Mouse (Mus musculus): ENCODE results near the gene Olfr1084.
"Not testable (repeated sequence)": the region's sequence is repeated elsewhere in the genome, so short reads cannot be mapped to it uniquely, and the experiment has no call there.

The Olfr1084 gene

GRCm38 (mm10) chr2:86639625-86640024 is at the start of gene Olfr1084:
TSS of gene Olfr1084 (minus strand) at chr2:86639725.
- not testable (repeated sequence) for DNase-seq (ENCODE audit: low spot score)

GRCm38 (mm10) chr2:86679992-86680391 is 40.5 kb upstream of the Olfr1084 start, which contains the start of gene Olfr1086:
TSS of gene Olfr1086 (minus strand) at chr2:86680092.
- no peak for DNase-seq (ENCODE audit: low spot score)

GRCm38 (mm10) chr2:86661919-86662318 is 22.4 kb upstream of the Olfr1084 start, which contains the start of gene Olfr1085:
TSS of gene Olfr1085 (minus strand) at chr2:86662019.
- DNase-seq (ENCODE audit: low spot score) = no peak

GRCm38 (mm10) chr2:86598866-86599265 is 40.7 kb downstream of the Olfr1084 start, which contains the start of gene Olfr1082:
TSS of gene Olfr1082 (minus strand) at chr2:86598966.
- DNase-seq (ENCODE audit: low spot score) = not testable (repeated sequence)
